Mouse (Mus musculus) urinary bladder, postnatal 25 days (tissue): Measurements from ENCODE around the gene Krt90.
"Not testable (repeated sequence)": the region's sequence is repeated elsewhere in the genome, so short reads cannot be mapped to it uniquely, and the experiment has no call there.

Experiments
- DNase-seq: peaks from one replicate; pipeline ENCODE4 v3.0.0; 2022; ENCODE audit warnings: low spot score

Krt90 gene

GRCm38 (mm10) chr15:101517161-101517560, 45.6 kb downstream of the Krt90 start, which contains the start of gene Gm49425:
TSS of gene Gm49425 (minus strand) at chr15:101517261.
- not testable (repeated sequence) for DNase-seq

- DNase-seq: no peak
Observed at GRCm38 (mm10) chr15:101508247-101508646, 54.5 kb downstream of the Krt90 start.

GRCm38 (mm10) chr15:101506896-101507758, 55.6 kb downstream of the Krt90 start:
- DNase-seq: no peak
